Mouse (Mus musculus) large intestine, adult 2 months (tissue): ENCODE data around the gene Dennd6a. TPM values are rescaled to one million over a fixed set of nuclear protein-coding genes. Genes with fewer than 3 reads are reported as not detected.
"Not testable (repeated sequence)": the region's sequence is repeated elsewhere in the genome, so short reads cannot be mapped to it uniquely, and the experiment has no call there.

Experiments used
- DNase-seq: peaks from one replicate; pipeline ENCODE4 v3.0.0-alpha.2; 2012; ENCODE audit warnings: low read depth, low spot score
- WGBS: fragments of 180-500 bp; shearing (Covaris S2); methylation state at CpG from one replicate; pipeline ENCODE4 v1.1.7; 2018; 5-methylcytosine and 5-hydroxymethylcytosine counted together
- polyA plus RNA-seq: library from polyadenylated mRNA; depleted of rRNA; stranded (reverse); fragments of >200 nt; gene quantifications from 2 replicates; pipeline ENCODE4 v1.2.3, GENCODE M21; 2012

Gene Dennd6a
- polyA plus RNA-seq, 1 experiment, result 6.3 TPM

GRCm38 (mm10) chr14:26637851-26638707, 64.4 kb downstream of the Dennd6a start, which contains the start of gene Arf4:
Gene Arf4, plus strand, starts transcription at chr14:26638074.
- WGBS, result under 1% methylated on average over 83 of the region's 83 CpGs
- peak; percentile 94 for DNase-seq

- under 1% methylated on average over 16 of the region's 16 CpGs for WGBS
- DNase-seq, result peak; percentile 42
Observed at GRCm38 (mm10) chr14:26638708-26639084, 65.0 kb downstream of the Dennd6a start.

- WGBS, result under 1% methylated on average over 11 of the region's 11 CpGs
- DNase-seq, result peak; percentile 39
Observed at GRCm38 (mm10) chr14:26639251-26639650, 65.6 kb downstream of the Dennd6a start.

- WGBS, result 8% methylated on average over 2 of the region's 2 CpGs
- peak; percentile 47 for DNase-seq
Observed at GRCm38 (mm10) chr14:26639961-26640360, 66.3 kb downstream of the Dennd6a start.

- 44% methylated on average over 3 of the region's 3 CpGs for WGBS
- DNase-seq, result no peak
Observed at GRCm38 (mm10) chr14:26643006-26643624, 69.5 kb downstream of the Dennd6a start.

- no peak for DNase-seq
- 64% methylated on average over 5 of the region's 5 CpGs for WGBS
Observed at GRCm38 (mm10) chr14:26645989-26646650, 72.5 kb downstream of the Dennd6a start.

- DNase-seq, result no peak
- 71% methylated on average over 2 of the region's 2 CpGs for WGBS
Observed at GRCm38 (mm10) chr14:26647811-26648210, 74.2 kb downstream of the Dennd6a start.

- DNase-seq, result no peak
Observed at GRCm38 (mm10) chr14:26651901-26652300, 78.2 kb downstream of the Dennd6a start.

GRCm38 (mm10) chr14:26658178-26658577, 84.5 kb downstream of the Dennd6a start:
- DNase-seq, result no peak

GRCm38 (mm10) chr14:26660233-26660632, 86.6 kb downstream of the Dennd6a start:
- 90% methylated on average over 1 of the region's 1 CpGs for WGBS
- no peak for DNase-seq

- DNase-seq, result no peak
- 26% methylated on average over 3 of the region's 3 CpGs for WGBS
Observed at GRCm38 (mm10) chr14:26662016-26662415, 88.4 kb downstream of the Dennd6a start.

GRCm38 (mm10) chr14:26662488-26662887, 88.8 kb downstream of the Dennd6a start:
- DNase-seq, result no peak
- 60% methylated on average over 2 of the region's 2 CpGs for WGBS

GRCm38 (mm10) chr14:26663851-26664250, 90.2 kb downstream of the Dennd6a start:
- no peak for DNase-seq
- 80% methylated on average over 2 of the region's 2 CpGs for WGBS

GRCm38 (mm10) chr14:26667991-26668370, 94.3 kb downstream of the Dennd6a start:
- no peak for DNase-seq
- 6% methylated on average over 6 of the region's 6 CpGs for WGBS

- WGBS, result under 1% methylated on average over 73 of the region's 73 CpGs
- DNase-seq, result no peak
Observed at GRCm38 (mm10) chr14:26668371-26669291, 95.0 kb downstream of the Dennd6a start.

- under 1% methylated on average over 68 of the region's 70 CpGs for WGBS
- peak; percentile 82 for DNase-seq
Observed at GRCm38 (mm10) chr14:26669292-26670073, 95.8 kb downstream of the Dennd6a start, which contains the start of gene Pde12. Gene Pde12, minus strand, starts transcription at chr14:26669883.

GRCm38 (mm10) chr14:26670964-26671363, 97.3 kb downstream of the Dennd6a start:
- DNase-seq, result no peak

GRCm38 (mm10) chr14:26671870-26672615, 98.4 kb downstream of the Dennd6a start:
- DNase-seq, result not testable (repeated sequence)
- WGBS, result 38% methylated on average over 17 of the region's 17 CpGs
